Mouse (Mus musculus) CH12F3 (cell line): Measurements from ENCODE around the gene Fads1.

Source experiments
- in situ Hi-C: fragments of 300-500 bp; cut with MboI; formaldehyde crosslinking; loops from 2 replicates; pipeline ENCODE4 v1.14.3; 2020; ENCODE audit warnings: low sequenced_read_pairs

Gene Fads1

GRCm38 (mm10) chr19:10203848-10204615 is 21.3 kb downstream of the Fads1 start, which contains the start of the genes Tmem258 and Fen1:
Tmem258 (plus strand) TSS chr19:10204014.
Fen1 (minus strand) TSS chr19:10204169.
- in situ Hi-C loops, result no loop called here

- in situ Hi-C loops, result no loop called here
Measured at GRCm38 (mm10) chr19:10204616-10205001, 21.9 kb downstream of the Fads1 start.

- in situ Hi-C loops, result no loop called here
Measured at GRCm38 (mm10) chr19:10205051-10205450, 22.4 kb downstream of the Fads1 start.

GRCm38 (mm10) chr19:10208851-10209250 is 26.2 kb downstream of the Fads1 start:
- in situ Hi-C loops, result no loop called here

GRCm38 (mm10) chr19:10210885-10211284 is 28.2 kb downstream of the Fads1 start:
- in situ Hi-C loops, result no loop called here

- in situ Hi-C loops, result no loop called here
Measured at GRCm38 (mm10) chr19:10213796-10214471, 31.2 kb downstream of the Fads1 start.

- in situ Hi-C loops, result no loop called here
Measured at GRCm38 (mm10) chr19:10216101-10216500, 33.4 kb downstream of the Fads1 start.

GRCm38 (mm10) chr19:10219108-10219507 is 36.4 kb downstream of the Fads1 start:
- in situ Hi-C loops, result no loop called here

GRCm38 (mm10) chr19:10219593-10219992 is 36.9 kb downstream of the Fads1 start:
- in situ Hi-C loops, result no loop called here

- in situ Hi-C loops, result no loop called here
Measured at GRCm38 (mm10) chr19:10221585-10221984, 38.9 kb downstream of the Fads1 start.

GRCm38 (mm10) chr19:10222656-10223055 is 40.0 kb downstream of the Fads1 start:
- in situ Hi-C loops, result no loop called here

- in situ Hi-C loops, result no loop called here
Measured at GRCm38 (mm10) chr19:10223561-10223960, 40.9 kb downstream of the Fads1 start.

- in situ Hi-C loops, result no loop called here
Measured at GRCm38 (mm10) chr19:10224637-10225453, 42.2 kb downstream of the Fads1 start.

- in situ Hi-C loops, result no loop called here
Measured at GRCm38 (mm10) chr19:10225767-10226166, 43.1 kb downstream of the Fads1 start.

- in situ Hi-C loops, result no loop called here
Measured at GRCm38 (mm10) chr19:10231016-10231415, 48.3 kb downstream of the Fads1 start.

- in situ Hi-C loops, result no loop called here
Measured at GRCm38 (mm10) chr19:10231871-10232270, 49.2 kb downstream of the Fads1 start.

GRCm38 (mm10) chr19:10232327-10233017 is 49.8 kb downstream of the Fads1 start:
- in situ Hi-C loops, result no loop called here

GRCm38 (mm10) chr19:10235784-10236565 is 53.3 kb downstream of the Fads1 start:
- in situ Hi-C loops, result no loop called here

- in situ Hi-C loops, result no loop called here
Measured at GRCm38 (mm10) chr19:10238477-10238876, 55.8 kb downstream of the Fads1 start.

GRCm38 (mm10) chr19:10239419-10239818 is 56.7 kb downstream of the Fads1 start:
- in situ Hi-C loops, result no loop called here
